Mouse (Mus musculus) brain, embryonic 14.5 days (tissue): ENCODE results near the gene Gm49510. TPM values are rescaled to one million over a fixed set of nuclear protein-coding genes. Genes with fewer than 3 reads are reported as not detected.

ENCODE experiments used
- DNase-seq: peaks from one replicate; pipeline ENCODE4 v3.0.0-alpha.2; 2011; ENCODE audit warnings: low read depth
- CTCF ChIP-seq: fragments of 200-500 bp; IDR thresholded peaks from 2 replicates; pipeline ENCODE4 v1.5.1; 2012; ENCODE audit warnings: inconsistent platforms, mild to moderate bottlenecking, moderate library complexity, borderline replicate concordance; ENCODE audit not compliant: insufficient read depth, insufficient read length; ENCODE audit errors: extremely low read depth
- POLR2A ChIP-seq: fragments of 200-500 bp; IDR thresholded peaks from 2 replicates; pipeline ENCODE4 v1.6.1; 2012; ENCODE audit warnings: mild to moderate bottlenecking, inconsistent platforms, borderline replicate concordance; ENCODE audit not compliant: poor library complexity, insufficient read depth, insufficient read length, severe bottlenecking; ENCODE audit errors: extremely low read depth
- polyA plus RNA-seq: library from polyadenylated mRNA; depleted of rRNA; stranded (reverse); fragments of >200 nt; gene quantifications from 2 replicates; pipeline ENCODE4 v1.2.3, GENCODE M21; 2012

Gm49510 gene
- polyA plus RNA-seq, 1 experiment, result not detected

GRCm38 (mm10) chr15:78922700-78923099 is 23.2 kb downstream of the Gm49510 start:
- no peak for TF ChIP-seq POLR2A
- no peak for TF ChIP-seq CTCF

GRCm38 (mm10) chr15:78923585-78923984 is 24.1 kb downstream of the Gm49510 start:
- DNase-seq, result no peak
- no peak for TF ChIP-seq POLR2A
- no peak for TF ChIP-seq CTCF

More at GRCm38 (mm10) chr15:78922700-78923099, 23.2 kb downstream of the Gm49510 start:
- no peak for DNase-seq

GRCm38 (mm10) chr15:78925129-78925528 is 25.7 kb downstream of the Gm49510 start:
- no peak for TF ChIP-seq POLR2A
- no peak for TF ChIP-seq CTCF

GRCm38 (mm10) chr15:78926021-78926919 is 26.8 kb downstream of the Gm49510 start, which contains the start of gene Lgals1:
Gene Lgals1, plus strand, starts transcription at chr15:78926725.
- TF ChIP-seq CTCF (no peak), POLR2A (peak; percentile 19; the same call in 1 of the 2 replicates)
- DNase-seq, result peak; percentile 80

More at GRCm38 (mm10) chr15:78925129-78925528, 25.7 kb downstream of the Gm49510 start:
- DNase-seq, result no peak

GRCm38 (mm10) chr15:78927021-78927787 is 27.7 kb downstream of the Gm49510 start:
- TF ChIP-seq CTCF (no peak), POLR2A (no peak)
- DNase-seq, result no peak

- DNase-seq, result peak; percentile 86
Observed at GRCm38 (mm10) chr15:78927788-78928457, 28.5 kb downstream of the Gm49510 start.

GRCm38 (mm10) chr15:78928539-78928938 is 29.1 kb downstream of the Gm49510 start:
- no peak for TF ChIP-seq POLR2A
- TF ChIP-seq CTCF, result no peak
- DNase-seq, result no peak

More at GRCm38 (mm10) chr15:78927788-78928457, 28.5 kb downstream of the Gm49510 start:
- TF ChIP-seq POLR2A (no peak), CTCF (no peak)

GRCm38 (mm10) chr15:78930192-78930706 is 30.8 kb downstream of the Gm49510 start:
- DNase-seq, result no peak
- no peak for TF ChIP-seq CTCF
- no peak for TF ChIP-seq POLR2A

GRCm38 (mm10) chr15:78930801-78931426 is 31.4 kb downstream of the Gm49510 start:
- DNase-seq, result no peak
- TF ChIP-seq POLR2A, result no peak
- no peak for TF ChIP-seq CTCF

GRCm38 (mm10) chr15:78931577-78931976 is 32.1 kb downstream of the Gm49510 start:
- TF ChIP-seq POLR2A (no peak), CTCF (peak; percentile 54; the same call in 1 of the 2 replicates)

More at GRCm38 (mm10) chr15:78931577-78931976, 32.1 kb downstream of the Gm49510 start:
- no peak for DNase-seq
